Mouse (Mus musculus) liver, embryonic 16.5 days (tissue): ENCODE data around the gene Frmd4b. TPM values are rescaled to one million over a fixed set of nuclear protein-coding genes. Genes with fewer than 3 reads are reported as not detected.

ENCODE experiments used
- ATAC-seq: fragments of 200-750 bp; cut with Nextera tagmentation; 2 replicates; pipeline ENCODE4 v1.8.0; 2017; ENCODE audit warnings: low read depth, mild to moderate bottlenecking, moderate number of reproducible peaks, moderate library complexity
- H3K27ac ChIP-seq: fragments of 300-500 bp; sonication (generic); 2 replicates; pipeline ENCODE4 v1.5.1; 2014; ENCODE audit warnings: mild to moderate bottlenecking, low read length
- H3K27me3 ChIP-seq: fragments of 300-500 bp; sonication (generic); 2 replicates; pipeline ENCODE4 v1.6.1; 2014; ENCODE audit warnings: low read depth, low read length, mixed read lengths; ENCODE audit not compliant: control insufficient read depth, insufficient read depth
- H3K36me3 ChIP-seq: fragments of 300-500 bp; sonication (generic); 2 replicates; pipeline ENCODE4 v1.6.1; 2014; ENCODE audit warnings: mild to moderate bottlenecking; ENCODE audit not compliant: control insufficient read depth, insufficient read depth
- H3K4me1 ChIP-seq: fragments of 300-500 bp; sonication (generic); 2 replicates; pipeline ENCODE4 v1.6.1; 2014; ENCODE audit warnings: low read depth, low read length, mixed read lengths; ENCODE audit not compliant: control insufficient read depth
- H3K4me2 ChIP-seq: fragments of 300-500 bp; sonication (generic); 2 replicates; pipeline ENCODE4 v1.6.1; 2014; ENCODE audit warnings: low read depth, low read length, mixed read lengths
- H3K4me3 ChIP-seq: fragments of 300-500 bp; sonication (generic); 2 replicates; pipeline ENCODE4 v1.5.1; 2014; ENCODE audit warnings: low read depth, mild to moderate bottlenecking, low read length
- H3K9ac ChIP-seq: fragments of 300-500 bp; sonication (generic); 2 replicates; pipeline ENCODE4 v1.6.1; 2014; ENCODE audit warnings: low read depth, low read length
- H3K9me3 ChIP-seq: fragments of 300-500 bp; sonication (generic); replicated peaks from 2 replicates; pipeline ENCODE4 v1.6.1; 2016; ENCODE audit warnings: low read length; ENCODE audit not compliant: control insufficient read depth
- WGBS: fragments of 180-500 bp; shearing (Covaris S2); extraction: QIAGEN DNeasy Blood & Tissue Kit; methylation state at CpG from one replicate; pipeline ENCODE4 v1.1.7; 2014; ENCODE audit not compliant: insufficient replicate concordance; 5-methylcytosine and 5-hydroxymethylcytosine counted together
- polyA plus RNA-seq: library from polyadenylated mRNA; unstranded; fragments of >200 nt; fragmentation: Nextera tagmentation; extraction: Ambion mirVana; gene quantifications from 2 replicates; pipeline ENCODE4 v1.2.1, GENCODE M21; 2015

The Frmd4b gene
- polyA plus RNA-seq, 1 experiment from 2014 or later, result 8.9 TPM

GRCm38 (mm10) chr6:97615901-97616461 lies 1.4 kb downstream of the Frmd4b start:
- Histone ChIP-seq H3K9me3 (no peaks in the 10 kb centered on the region), H3K4me1 (no peaks in the 10 kb centered on the region; the same call in 1 of the 2 replicates), H3K36me3 (no peaks in the 10 kb centered on the region), H3K27ac (no peak overlapping the region), H3K27me3 (peaks cover 26% of the 10 kb centered on the region), H3K4me2 (no peak overlapping the region), H3K9ac (no peak overlapping the region), H3K4me3 (no peak overlapping the region)
- 10% methylated on average over 16 of the region's 16 CpGs for WGBS
- no peak for ATAC-seq

GRCm38 (mm10) chr6:97614179-97614578 lies 3.2 kb downstream of the Frmd4b start:
- Histone ChIP-seq H3K36me3 (no peaks in the 10 kb centered on the region), H3K4me3 (no peak overlapping the region), H3K9ac (no peak overlapping the region), H3K4me1 (no peaks in the 10 kb centered on the region; the same call in 1 of the 2 replicates), H3K4me2 (no peak overlapping the region), H3K9me3 (no peaks in the 10 kb centered on the region), H3K27ac (no peak overlapping the region), H3K27me3 (peaks cover 26% of the 10 kb centered on the region)
- ATAC-seq, result no peak

- no peak overlapping the region for H3K9ac ChIP-seq
- H3K4me3 ChIP-seq, result no peak overlapping the region
- 63% methylated on average over 5 of the region's 5 CpGs for WGBS
- H3K27me3 ChIP-seq, result peaks cover 22% of the 10 kb centered on the region
- H3K4me1 ChIP-seq, result no peaks in the 10 kb centered on the region; the same call in 1 of the 2 replicates
- H3K27ac ChIP-seq, result no peak overlapping the region
- no peaks in the 10 kb centered on the region for H3K36me3 ChIP-seq
- no peak for ATAC-seq
- H3K4me2 ChIP-seq, result no peak overlapping the region
- no peaks in the 10 kb centered on the region for H3K9me3 ChIP-seq
Observed at GRCm38 (mm10) chr6:97612861-97613260, 4.5 kb downstream of the Frmd4b start.

- no peak for ATAC-seq
Observed at GRCm38 (mm10) chr6:97610051-97610450, 7.3 kb downstream of the Frmd4b start.

GRCm38 (mm10) chr6:97607646-97608045 lies 9.7 kb downstream of the Frmd4b start:
- H3K9me3 ChIP-seq, result no peaks in the 10 kb centered on the region
- no peaks in the 10 kb centered on the region for H3K36me3 ChIP-seq
- H3K9ac ChIP-seq, result no peak overlapping the region
- H3K27ac ChIP-seq, result no peak overlapping the region
- no peaks in the 10 kb centered on the region for H3K27me3 ChIP-seq
- no peak overlapping the region for H3K4me2 ChIP-seq
- no peak for ATAC-seq
- no peaks in the 10 kb centered on the region for H3K4me1 ChIP-seq
- H3K4me3 ChIP-seq, result no peak overlapping the region
- 33% methylated on average over 3 of the region's 3 CpGs for WGBS

More at GRCm38 (mm10) chr6:97610051-97610450, 7.3 kb downstream of the Frmd4b start:
- Histone ChIP-seq H3K9me3 (no peaks in the 10 kb centered on the region), H3K4me3 (no peak overlapping the region), H3K27ac (no peak overlapping the region), H3K27me3 (no peaks in the 10 kb centered on the region), H3K9ac (no peak overlapping the region), H3K4me2 (no peak overlapping the region), H3K4me1 (no peaks in the 10 kb centered on the region), H3K36me3 (no peaks in the 10 kb centered on the region)
- 77% methylated on average over 2 of the region's 2 CpGs for WGBS

GRCm38 (mm10) chr6:97595218-97595617 lies 22.1 kb downstream of the Frmd4b start:
- H3K4me3 ChIP-seq, result no peak overlapping the region
- no peaks in the 10 kb centered on the region for H3K9me3 ChIP-seq
- H3K4me1 ChIP-seq, result no peaks in the 10 kb centered on the region
- H3K9ac ChIP-seq, result no peak overlapping the region
- H3K36me3 ChIP-seq, result no peaks in the 10 kb centered on the region
- H3K27ac ChIP-seq, result no peak overlapping the region
- WGBS, result 71% methylated on average over 3 of the region's 3 CpGs
- no peaks in the 10 kb centered on the region for H3K27me3 ChIP-seq
- ATAC-seq, result no peak
- H3K4me2 ChIP-seq, result no peak overlapping the region

GRCm38 (mm10) chr6:97594589-97594988 lies 22.8 kb downstream of the Frmd4b start:
- Histone ChIP-seq H3K27me3 (no peaks in the 10 kb centered on the region), H3K9me3 (no peaks in the 10 kb centered on the region), H3K36me3 (no peaks in the 10 kb centered on the region), H3K9ac (no peak overlapping the region), H3K4me1 (no peaks in the 10 kb centered on the region), H3K4me2 (no peak overlapping the region), H3K27ac (no peak overlapping the region), H3K4me3 (no peak overlapping the region)
- no peak for ATAC-seq
- 76% methylated on average over 7 of the region's 7 CpGs for WGBS

GRCm38 (mm10) chr6:97590230-97590629 lies 27.1 kb downstream of the Frmd4b start:
- no peak for ATAC-seq

GRCm38 (mm10) chr6:97589581-97589980 lies 27.8 kb downstream of the Frmd4b start:
- no peaks in the 10 kb centered on the region for H3K27me3 ChIP-seq
- no peak overlapping the region for H3K27ac ChIP-seq
- H3K9me3 ChIP-seq, result no peaks in the 10 kb centered on the region
- no peak overlapping the region for H3K4me2 ChIP-seq
- H3K9ac ChIP-seq, result no peak overlapping the region
- no peak overlapping the region for H3K4me3 ChIP-seq
- H3K4me1 ChIP-seq, result no peaks in the 10 kb centered on the region
- H3K36me3 ChIP-seq, result no peaks in the 10 kb centered on the region
- ATAC-seq, result no peak
- 48% methylated on average over 3 of the region's 3 CpGs for WGBS

More at GRCm38 (mm10) chr6:97590230-97590629, 27.1 kb downstream of the Frmd4b start:
- H3K4me3 ChIP-seq, result no peak overlapping the region
- no peaks in the 10 kb centered on the region for H3K36me3 ChIP-seq
- no peaks in the 10 kb centered on the region for H3K27me3 ChIP-seq
- H3K27ac ChIP-seq, result no peak overlapping the region
- no peak overlapping the region for H3K9ac ChIP-seq
- H3K4me2 ChIP-seq, result no peak overlapping the region
- no peaks in the 10 kb centered on the region for H3K4me1 ChIP-seq
- no peaks in the 10 kb centered on the region for H3K9me3 ChIP-seq
- WGBS, result 72% methylated on average over 5 of the region's 5 CpGs
